Mouse (Mus musculus) stomach, embryonic 14.5 days (tissue): Measurements from ENCODE around the gene Tcf25. TPM values are rescaled to one million over a fixed set of nuclear protein-coding genes. Genes with fewer than 3 reads are reported as not detected.

Experiments used
- ATAC-seq: fragments of 200-750 bp; cut with Nextera tagmentation; 2 replicates; pipeline ENCODE4 v1.8.0; 2017; ENCODE audit warnings: low read depth, moderate TSS enrichment; ENCODE audit not compliant: insufficient number of reproducible peaks, insufficient read depth, low FRiP score
- H3K27ac ChIP-seq: fragments of 300-500 bp; sonication (generic); 2 replicates; pipeline ENCODE4 v1.5.1; 2014; ENCODE audit warnings: mild to moderate bottlenecking, low read length, moderate library complexity, mixed read lengths
- H3K27me3 ChIP-seq: fragments of 300-500 bp; sonication (generic); 2 replicates; pipeline ENCODE4 v1.6.1; 2014; ENCODE audit warnings: low read length, control low read depth, mixed read lengths; ENCODE audit not compliant: control insufficient read depth, insufficient read depth
- H3K36me3 ChIP-seq: fragments of 300-500 bp; sonication (generic); 2 replicates; pipeline ENCODE4 v1.6.1; 2014; ENCODE audit warnings: mild to moderate bottlenecking, control low read depth, low read length, moderate library complexity, mixed read lengths; ENCODE audit not compliant: control insufficient read depth, insufficient read depth
- H3K4me1 ChIP-seq: fragments of 300-500 bp; sonication (generic); 2 replicates; pipeline ENCODE4 v1.6.1; 2014; ENCODE audit warnings: low read length, control low read depth, mixed read lengths; ENCODE audit not compliant: control insufficient read depth, insufficient read depth
- H3K4me2 ChIP-seq: fragments of 300-500 bp; sonication (generic); replicated peaks from 2 replicates; pipeline ENCODE4 v1.6.1; 2014; ENCODE audit warnings: low read depth, low read length, control low read depth
- H3K4me3 ChIP-seq: fragments of 300-500 bp; sonication (generic); 2 replicates; pipeline ENCODE4 v1.5.1; 2014; ENCODE audit warnings: low read depth, low read length, control low read depth
- H3K9ac ChIP-seq: fragments of 300-500 bp; sonication (generic); replicated peaks from 2 replicates; pipeline ENCODE4 v1.6.1; 2014; ENCODE audit warnings: low read depth, mild to moderate bottlenecking, control low read depth, low read length, moderate library complexity, mixed read lengths
- H3K9me3 ChIP-seq: fragments of 300-500 bp; sonication (generic); 2 replicates; pipeline ENCODE4 v1.6.1; 2016; ENCODE audit warnings: low read depth, low read length, control low read depth; ENCODE audit not compliant: control insufficient read depth
- WGBS: fragments of 180-500 bp; shearing (Covaris S2); extraction: QIAGEN DNeasy Blood & Tissue Kit; methylation state at CpG from one replicate; pipeline ENCODE4 v1.1.7; 2014; 5-methylcytosine and 5-hydroxymethylcytosine counted together
- polyA plus RNA-seq: library from polyadenylated mRNA; unstranded; fragments of >200 nt; fragmentation: Nextera tagmentation; extraction: Ambion mirVana; gene quantifications from 2 replicates; pipeline ENCODE4 v1.2.1, GENCODE M21; 2014

Tcf25 gene
- 161 and 177 TPM in 2 replicates for polyA plus RNA-seq

DNA sequence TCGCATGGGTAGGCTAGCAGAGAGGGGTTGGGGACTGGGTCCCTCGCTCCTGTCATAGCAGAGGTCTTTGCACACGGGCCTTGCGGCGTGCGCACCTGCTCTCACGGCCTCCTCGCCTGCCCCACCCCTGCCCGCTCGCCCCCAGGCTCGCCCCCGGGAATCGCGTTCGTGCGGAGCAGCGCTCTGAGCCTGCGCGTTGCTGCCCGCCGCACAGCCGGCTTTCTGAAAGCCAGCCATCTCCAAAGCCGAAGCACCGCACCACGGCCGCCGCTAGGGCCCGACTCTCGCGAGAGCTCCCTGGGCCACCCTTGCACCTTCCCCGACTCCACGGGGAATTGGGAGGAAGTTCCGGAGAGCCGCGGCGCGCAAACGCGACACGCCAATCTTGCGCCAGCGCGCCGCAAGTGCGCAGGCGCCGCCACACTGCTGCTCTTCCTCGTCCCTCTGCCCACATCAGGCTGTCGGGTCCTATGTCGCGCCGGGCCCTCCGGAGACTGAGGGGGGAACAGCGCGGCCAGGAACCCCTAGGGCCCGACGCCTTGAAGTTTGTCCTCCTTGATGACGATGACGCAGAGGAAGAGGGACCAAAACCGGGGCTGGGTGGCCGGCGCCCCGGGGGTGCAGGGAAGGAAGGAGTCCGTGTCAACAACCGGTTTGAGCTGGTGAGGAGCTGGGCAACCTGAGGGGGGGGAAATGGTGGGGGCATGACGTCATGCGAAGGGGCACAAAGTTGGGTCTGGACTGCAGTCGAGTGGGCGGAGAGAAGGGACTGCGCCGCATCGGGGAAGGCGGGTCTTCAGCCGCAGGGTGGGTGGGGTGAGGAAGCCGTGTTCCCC, at the start of gene Tcf25:
Tcf25 (plus strand) TSS at position 351 of the 836 bp plus-strand sequence.
- peak within 1 kb of the TSS; percentile 67 for H3K9ac ChIP-seq
- H3K36me3 ChIP-seq: no peaks in the 10 kb centered on the region
- peak within 1 kb of the TSS; percentile 87 for H3K4me2 ChIP-seq
- peaks cover 5% of the 10 kb centered on the region; the same call in 1 of the 2 replicates for H3K4me1 ChIP-seq
- under 1% methylated on average over 75 of the region's 75 CpGs for WGBS
- no peaks in the 10 kb centered on the region for H3K27me3 ChIP-seq
- peak within 1 kb of the TSS; percentile 73 for H3K4me3 ChIP-seq
- H3K27ac ChIP-seq: peak within 1 kb of the TSS; percentile 96
- no peaks in the 10 kb centered on the region for H3K9me3 ChIP-seq
- ATAC-seq: peak; percentile 92

GRCm38 (mm10) chr8:123328552-123328951, 45.0 kb upstream of the Tcf25 start:
- WGBS: 93% methylated on average over 2 of the region's 2 CpGs
- no peak for ATAC-seq
- Histone ChIP-seq H3K27ac (no peak overlapping the region), H3K36me3 (no peaks in the 10 kb centered on the region), H3K4me3 (no peak overlapping the region), H3K27me3 (no peaks in the 10 kb centered on the region; the same call in 1 of the 2 replicates), H3K4me1 (0 out of 2 replicates have a peak, but pooled peaks cover 10% of the 10 kb centered on the region), H3K9ac (no peak overlapping the region), H3K4me2 (no peak overlapping the region), H3K9me3 (no peaks in the 10 kb centered on the region)

- H3K9ac ChIP-seq: no peak overlapping the region
- no peak overlapping the region for H3K4me3 ChIP-seq
- H3K27ac ChIP-seq: no peak overlapping the region
- H3K4me2 ChIP-seq: no peak overlapping the region
- no peak for ATAC-seq
- peaks cover 2% of the 10 kb centered on the region; the same call in 1 of the 2 replicates for H3K27me3 ChIP-seq
- H3K4me1 ChIP-seq: peaks cover 18% of the 10 kb centered on the region; the same call in 1 of the 2 replicates
- WGBS: 67% methylated on average over 4 of the region's 4 CpGs
- no peaks in the 10 kb centered on the region for H3K36me3 ChIP-seq
- no peaks in the 10 kb centered on the region for H3K9me3 ChIP-seq
Observed at GRCm38 (mm10) chr8:123329350-123329749, 44.2 kb upstream of the Tcf25 start.

- WGBS: 72% methylated on average over 5 of the region's 5 CpGs
- H3K27me3 ChIP-seq: peaks cover 2% of the 10 kb centered on the region; the same call in 1 of the 2 replicates
- no peaks in the 10 kb centered on the region for H3K9me3 ChIP-seq
- no peak overlapping the region for H3K27ac ChIP-seq
- H3K36me3 ChIP-seq: no peaks in the 10 kb centered on the region
- H3K4me3 ChIP-seq: no peak overlapping the region
- no peak overlapping the region for H3K9ac ChIP-seq
- H3K4me1 ChIP-seq: peaks cover 18% of the 10 kb centered on the region; the same call in 1 of the 2 replicates
- ATAC-seq: no peak
- no peak overlapping the region for H3K4me2 ChIP-seq
Observed at GRCm38 (mm10) chr8:123329961-123330360, 43.6 kb upstream of the Tcf25 start.

DNA sequence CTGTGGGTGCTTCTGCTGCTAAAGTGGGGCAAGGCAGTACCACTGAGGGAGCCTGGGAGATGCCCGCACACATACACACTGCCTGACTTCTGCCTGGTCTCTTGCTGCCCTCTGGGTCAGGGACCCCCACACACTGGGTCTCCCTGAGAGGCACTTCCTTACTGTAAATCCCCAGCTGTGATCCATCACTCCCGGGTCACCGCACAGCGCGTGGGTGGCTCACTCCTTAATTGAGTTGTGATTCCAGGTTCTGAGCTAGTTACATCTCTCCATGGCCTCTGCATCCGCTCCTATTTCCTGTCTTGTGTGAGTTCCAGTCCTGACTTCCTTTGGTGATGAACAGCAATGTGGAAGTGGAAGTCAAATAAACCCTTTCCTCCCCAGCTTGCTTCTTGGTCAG, 42.9 kb upstream of the Tcf25 start:
- Histone ChIP-seq H3K36me3 (no peaks in the 10 kb centered on the region), H3K27me3 (peaks cover 2% of the 10 kb centered on the region; the same call in 1 of the 2 replicates), H3K9ac (no peak overlapping the region), H3K4me3 (no peak overlapping the region), H3K4me1 (peaks cover 18% of the 10 kb centered on the region; the same call in 1 of the 2 replicates), H3K4me2 (no peak overlapping the region), H3K27ac (no peak overlapping the region), H3K9me3 (no peaks in the 10 kb centered on the region)
- ATAC-seq: no peak
- WGBS: 42% methylated on average over 6 of the region's 6 CpGs

DNA sequence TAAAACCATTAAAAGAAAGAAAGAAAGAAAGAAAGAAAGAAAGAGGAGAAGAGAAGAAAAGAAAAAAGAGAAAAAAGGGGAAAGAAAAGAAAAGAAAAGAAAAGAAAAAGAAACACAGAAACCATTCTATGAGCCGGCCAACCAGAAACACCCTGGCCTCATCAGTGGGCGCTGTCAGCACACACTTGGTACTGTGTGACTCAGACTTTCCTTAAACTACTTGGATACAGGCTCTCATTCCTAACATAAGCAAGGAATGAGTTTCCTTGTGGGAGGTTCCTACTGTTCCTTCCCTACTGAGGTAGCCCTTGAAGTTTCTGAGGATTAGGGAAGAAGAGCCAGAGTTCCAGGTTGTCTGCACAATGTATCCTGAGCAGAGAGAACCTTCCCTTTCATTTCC, 42.3 kb upstream of the Tcf25 start:
- no peak for ATAC-seq
- H3K27ac ChIP-seq: no peak overlapping the region

GRCm38 (mm10) chr8:123331810-123332209, 41.7 kb upstream of the Tcf25 start:
- ATAC-seq: no peak
- H3K4me1 ChIP-seq: peaks cover 18% of the 10 kb centered on the region; the same call in 1 of the 2 replicates
- 28% methylated on average over 8 of the region's 8 CpGs for WGBS
- H3K4me2 ChIP-seq: peak overlapping the region; percentile 89
- H3K9ac ChIP-seq: no peak overlapping the region
- no peaks in the 10 kb centered on the region for H3K36me3 ChIP-seq
- H3K4me3 ChIP-seq: peak overlapping the region; percentile 47; the same call in 1 of the 2 replicates
- peaks cover 2% of the 10 kb centered on the region; the same call in 1 of the 2 replicates for H3K27me3 ChIP-seq
- H3K27ac ChIP-seq: no peak overlapping the region
- H3K9me3 ChIP-seq: no peaks in the 10 kb centered on the region

More for the DNA sequence above, 42.3 kb upstream of the Tcf25 start:
- Histone ChIP-seq H3K36me3 (no peaks in the 10 kb centered on the region), H3K4me2 (no peak overlapping the region), H3K9ac (no peak overlapping the region), H3K27me3 (peaks cover 2% of the 10 kb centered on the region; the same call in 1 of the 2 replicates), H3K9me3 (no peaks in the 10 kb centered on the region), H3K4me3 (no peak overlapping the region), H3K4me1 (peaks cover 18% of the 10 kb centered on the region; the same call in 1 of the 2 replicates)
- WGBS: 72% methylated on average over 2 of the region's 2 CpGs

DNA sequence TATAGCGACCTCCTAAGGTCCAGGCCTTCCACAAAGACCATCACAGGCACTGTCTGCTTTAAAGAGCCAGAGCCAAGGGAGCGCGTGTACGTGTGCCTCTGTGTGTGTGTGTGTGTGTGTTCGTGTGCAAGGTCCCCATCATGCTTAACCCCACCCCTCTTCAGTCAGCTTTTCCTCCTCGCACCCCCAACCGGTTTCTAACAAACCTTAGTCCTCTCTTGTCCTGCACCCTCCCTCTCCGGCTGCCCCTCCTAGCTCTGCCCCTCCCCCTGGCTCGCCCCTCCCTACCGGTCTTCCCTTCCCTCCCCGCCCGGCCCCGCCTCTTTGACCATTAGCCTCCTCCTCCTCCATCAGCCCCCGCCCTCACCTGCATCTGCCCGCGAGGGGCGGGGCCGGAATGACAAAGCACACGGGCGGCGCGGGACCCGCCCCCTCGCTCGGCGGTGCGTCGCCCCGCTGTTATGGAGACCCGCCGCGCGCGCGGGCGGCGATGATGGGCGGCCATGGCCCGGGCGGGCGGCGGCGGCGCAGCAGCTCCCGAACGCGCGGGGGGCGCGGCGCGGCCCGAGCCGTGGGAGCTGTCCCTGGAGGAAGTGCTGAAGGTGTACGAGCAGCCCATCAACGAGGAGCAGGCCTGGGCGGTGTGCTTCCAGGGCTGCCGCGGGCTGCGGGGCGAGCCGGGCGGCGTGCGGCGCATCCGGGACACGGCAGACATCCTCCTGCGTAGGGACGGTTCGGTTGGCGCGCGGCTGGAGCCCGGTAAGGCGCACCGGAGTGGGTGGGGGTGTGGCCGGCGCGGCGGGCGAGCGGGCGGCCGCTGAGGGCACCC, 41.1 kb upstream of the Tcf25 start, which contains the start of gene Spire2:
Spire2 (plus strand) TSS at position 452 of the 829 bp plus-strand sequence.
- Histone ChIP-seq H3K9me3 (no peaks in the 10 kb centered on the region), H3K9ac (0 out of 2 replicates have a peak within 1 kb of the TSS, but pooled peaks have one; percentile 10), H3K36me3 (no peaks in the 10 kb centered on the region), H3K4me3 (peak within 1 kb of the TSS; percentile 47), H3K4me1 (peaks cover 18% of the 10 kb centered on the region; the same call in 1 of the 2 replicates), H3K27me3 (peaks cover 2% of the 10 kb centered on the region; the same call in 1 of the 2 replicates), H3K4me2 (peak within 1 kb of the TSS; percentile 89), H3K27ac (no peak within 1 kb of the TSS)
- WGBS: under 1% methylated on average over 84 of the region's 85 CpGs
- peak; percentile 84 for ATAC-seq
